Mouse (Mus musculus): ENCODE measurements at regions not wholly inside any gene's neighbourhood (a gene's known extent, or its start where the extent isn't known, plus 50 kb on each side); places are given as distances from the start of the nearest gene placed in this dataset.
A peak's percentile ranks its signal among the peaks of the same experiment; 100 is the strongest.

- no peak overlapping the region for H3K27ac ChIP-seq (ENCODE audit: low read length)
- no peaks in the 10 kb centered on the region; the same call in 1 of the 2 replicates for H3K4me1 ChIP-seq (replicated peaks; ENCODE audit: control insufficient read depth, insufficient read depth, low read length)
- no peak overlapping the region for H3K9ac ChIP-seq (replicated peaks; ENCODE audit: low read depth, low read length)
- no peak overlapping the region for H3K4me3 ChIP-seq (replicated peaks; ENCODE audit: low read length)
- ATAC-seq, result peak; percentile 88
- H3K4me2 ChIP-seq (ENCODE audit: low read length), result no peak overlapping the region
- 20% methylated on average over 4 of the region's 4 CpGs for WGBS
- H3K36me3 ChIP-seq (ENCODE audit: control insufficient read depth, insufficient read depth), result no peaks in the 10 kb centered on the region
- no peaks in the 10 kb centered on the region for H3K9me3 ChIP-seq (ENCODE audit: control insufficient read depth, low read length)
- no peaks in the 10 kb centered on the region for H3K27me3 ChIP-seq (replicated peaks; ENCODE audit: control insufficient read depth, insufficient read depth, low read length)
Observed at GRCm38 (mm10) chr3:115207072-115207471, 303.2 kb downstream of the Olfm3 start.

GRCm38 (mm10) chr3:115211841-115212240 is 308.0 kb downstream of the Olfm3 start:
- Histone ChIP-seq H3K4me3 (replicated peaks; ENCODE audit: low read length) (no peak overlapping the region), H3K9me3 (ENCODE audit: control insufficient read depth, low read length) (no peaks in the 10 kb centered on the region), H3K36me3 (ENCODE audit: control insufficient read depth, insufficient read depth) (no peaks in the 10 kb centered on the region), H3K4me1 (replicated peaks; ENCODE audit: control insufficient read depth, insufficient read depth, low read length) (no peaks in the 10 kb centered on the region; the same call in 1 of the 2 replicates), H3K27ac (ENCODE audit: low read length) (no peak overlapping the region), H3K27me3 (replicated peaks; ENCODE audit: control insufficient read depth, insufficient read depth, low read length) (no peaks in the 10 kb centered on the region), H3K9ac (replicated peaks; ENCODE audit: low read depth, low read length) (no peak overlapping the region), H3K4me2 (ENCODE audit: low read length) (no peak overlapping the region)
- WGBS, result 82% methylated on average over 1 of the region's 1 CpGs
- no peak for ATAC-seq

GRCm38 (mm10) chr3:115213477-115213876 is 309.6 kb downstream of the Olfm3 start:
- no peak overlapping the region for H3K4me3 ChIP-seq (replicated peaks; ENCODE audit: low read length)
- no peaks in the 10 kb centered on the region for H3K36me3 ChIP-seq (ENCODE audit: control insufficient read depth, insufficient read depth)
- H3K27ac ChIP-seq (ENCODE audit: low read length), result no peak overlapping the region
- H3K4me2 ChIP-seq (ENCODE audit: low read length), result no peak overlapping the region
- ATAC-seq, result no peak
- H3K9me3 ChIP-seq (ENCODE audit: control insufficient read depth, low read length), result no peaks in the 10 kb centered on the region
- 53% methylated on average over 2 of the region's 2 CpGs for WGBS
- no peaks in the 10 kb centered on the region for H3K27me3 ChIP-seq (replicated peaks; ENCODE audit: control insufficient read depth, insufficient read depth, low read length)
- H3K4me1 ChIP-seq (replicated peaks; ENCODE audit: control insufficient read depth, insufficient read depth, low read length), result no peaks in the 10 kb centered on the region
- H3K9ac ChIP-seq (replicated peaks; ENCODE audit: low read depth, low read length), result no peak overlapping the region

GRCm38 (mm10) chr3:115240497-115240896 is 336.6 kb downstream of the Olfm3 start:
- Histone ChIP-seq H3K4me2 (ENCODE audit: low read length) (no peak overlapping the region), H3K4me1 (replicated peaks; ENCODE audit: control insufficient read depth, insufficient read depth, low read length) (no peaks in the 10 kb centered on the region), H3K4me3 (replicated peaks; ENCODE audit: low read length) (no peak overlapping the region), H3K9me3 (ENCODE audit: control insufficient read depth, low read length) (no peaks in the 10 kb centered on the region), H3K36me3 (ENCODE audit: control insufficient read depth, insufficient read depth) (no peaks in the 10 kb centered on the region), H3K27ac (ENCODE audit: low read length) (no peak overlapping the region), H3K27me3 (replicated peaks; ENCODE audit: control insufficient read depth, insufficient read depth, low read length) (no peaks in the 10 kb centered on the region), H3K9ac (replicated peaks; ENCODE audit: low read depth, low read length) (no peak overlapping the region)
- WGBS, result 38% methylated on average over 2 of the region's 2 CpGs
- ATAC-seq, result peak; percentile 72

GRCm38 (mm10) chr3:115252618-115253379 is 348.9 kb downstream of the Olfm3 start:
- ATAC-seq, result peak; percentile 89
- H3K36me3 ChIP-seq (ENCODE audit: control insufficient read depth, insufficient read depth), result no peaks in the 10 kb centered on the region
- WGBS, result 61% methylated on average over 8 of the region's 8 CpGs

GRCm38 (mm10) chr3:115276207-115276606 is 372.3 kb downstream of the Olfm3 start:
- H3K4me3 ChIP-seq (replicated peaks; ENCODE audit: low read length), result no peak overlapping the region
- 84% methylated on average over 3 of the region's 3 CpGs for WGBS
- H3K4me1 ChIP-seq (replicated peaks; ENCODE audit: control insufficient read depth, insufficient read depth, low read length), result no peaks in the 10 kb centered on the region
- no peaks in the 10 kb centered on the region for H3K36me3 ChIP-seq (ENCODE audit: control insufficient read depth, insufficient read depth)
- H3K9ac ChIP-seq (replicated peaks; ENCODE audit: low read depth, low read length), result no peak overlapping the region
- H3K27ac ChIP-seq (ENCODE audit: low read length), result no peak overlapping the region
- ATAC-seq, result no peak
- no peaks in the 10 kb centered on the region for H3K27me3 ChIP-seq (replicated peaks; ENCODE audit: control insufficient read depth, insufficient read depth, low read length)
- no peak overlapping the region for H3K4me2 ChIP-seq (ENCODE audit: low read length)
- no peaks in the 10 kb centered on the region for H3K9me3 ChIP-seq (ENCODE audit: control insufficient read depth, low read length)

More at GRCm38 (mm10) chr3:115252618-115253379, 348.9 kb downstream of the Olfm3 start:
- Histone ChIP-seq H3K4me3 (replicated peaks; ENCODE audit: low read length) (no peak overlapping the region), H3K27me3 (replicated peaks; ENCODE audit: control insufficient read depth, insufficient read depth, low read length) (no peaks in the 10 kb centered on the region), H3K27ac (ENCODE audit: low read length) (no peak overlapping the region; the same call in 1 of the 2 replicates), H3K9ac (replicated peaks; ENCODE audit: low read depth, low read length) (no peak overlapping the region), H3K4me2 (ENCODE audit: low read length) (no peak overlapping the region), H3K4me1 (replicated peaks; ENCODE audit: control insufficient read depth, insufficient read depth, low read length) (peaks cover 3% of the 10 kb centered on the region; the same call in 1 of the 2 replicates), H3K9me3 (ENCODE audit: control insufficient read depth, low read length) (no peaks in the 10 kb centered on the region)

- no peaks in the 10 kb centered on the region for H3K9me3 ChIP-seq (ENCODE audit: control insufficient read depth, low read length)
- no peak for ATAC-seq
- WGBS, result 74% methylated on average over 1 of the region's 1 CpGs
- no peak overlapping the region for H3K4me2 ChIP-seq (ENCODE audit: low read length)
- H3K4me3 ChIP-seq (replicated peaks; ENCODE audit: low read length), result no peak overlapping the region
- H3K27ac ChIP-seq (ENCODE audit: low read length), result no peak overlapping the region
- H3K4me1 ChIP-seq (replicated peaks; ENCODE audit: control insufficient read depth, insufficient read depth, low read length), result no peaks in the 10 kb centered on the region
- no peaks in the 10 kb centered on the region for H3K36me3 ChIP-seq (ENCODE audit: control insufficient read depth, insufficient read depth)
- H3K27me3 ChIP-seq (replicated peaks; ENCODE audit: control insufficient read depth, insufficient read depth, low read length), result no peaks in the 10 kb centered on the region
- H3K9ac ChIP-seq (replicated peaks; ENCODE audit: low read depth, low read length), result no peak overlapping the region
Observed at GRCm38 (mm10) chr3:115281233-115281632, 377.4 kb downstream of the Olfm3 start.

GRCm38 (mm10) chr3:115284487-115284886 is 380.6 kb downstream of the Olfm3 start:
- H3K27ac ChIP-seq (ENCODE audit: low read length), result no peak overlapping the region
- no peak overlapping the region for H3K4me2 ChIP-seq (ENCODE audit: low read length)
- WGBS, result 86% methylated on average over 2 of the region's 2 CpGs
- no peaks in the 10 kb centered on the region for H3K4me1 ChIP-seq (replicated peaks; ENCODE audit: control insufficient read depth, insufficient read depth, low read length)
- H3K36me3 ChIP-seq (ENCODE audit: control insufficient read depth, insufficient read depth), result no peaks in the 10 kb centered on the region
- no peaks in the 10 kb centered on the region for H3K27me3 ChIP-seq (replicated peaks; ENCODE audit: control insufficient read depth, insufficient read depth, low read length)
- no peak for ATAC-seq
- H3K4me3 ChIP-seq (replicated peaks; ENCODE audit: low read length), result no peak overlapping the region
- H3K9me3 ChIP-seq (ENCODE audit: control insufficient read depth, low read length), result no peaks in the 10 kb centered on the region
- H3K9ac ChIP-seq (replicated peaks; ENCODE audit: low read depth, low read length), result no peak overlapping the region

All from forebrain, embryonic 16.5 days (tissue).